In genomic region chr6:85973336-85973735, GRCm38 (mm10) we compare ENCODE assay signal across 33 mouse cellular contexts. TPM values are rescaled to one million over a fixed set of nuclear protein-coding genes. Genes with fewer than 3 reads are reported as not detected.
DNase-seq lines count a peak whose midpoint lies in the region; ATAC-seq and TF ChIP-seq lines count a peak whose summit lies in the region.
"Had no signal": no experiment of that assay in that cellular context is flagged by ENCODE, and none has a peak within 500 bp of the region (broad histone marks: within the 10 kb centered on the region; RNA-seq: fewer than 3 reads in every experiment).

No protein-coding gene starts in this region.

- H3K4me2 ChIP-seq in intestine, embryonic 16.5 days (ENCODE audit: low read depth, low read length): no peak overlapping the region
- no peak overlapping the region for H3K4me2 ChIP-seq in midbrain, postnatal 0 days (ENCODE audit: low read depth, low read length, poor library complexity, severe bottlenecking)
- H3K4me2 ChIP-seq: heart, embryonic 12.5 days; midbrain, embryonic 12.5 days had no signal

- H3K9ac ChIP-seq in intestine, embryonic 16.5 days (ENCODE audit: low read depth, low read length): no peak overlapping the region
- H3K9ac ChIP-seq in midbrain, postnatal 0 days (replicated peaks; ENCODE audit: low read length, poor library complexity, severe bottlenecking): no peak overlapping the region
- H3K9ac ChIP-seq: heart, embryonic 12.5 days; liver, postnatal 0 days; midbrain, embryonic 12.5 days had no signal

- H3K4me3 ChIP-seq in intestine, embryonic 16.5 days (ENCODE audit: low read length): no peak overlapping the region
- H3K4me3 ChIP-seq in midbrain, postnatal 0 days (ENCODE audit: low read depth, low read length): no peak overlapping the region
- H3K4me3 ChIP-seq: forebrain, embryonic 10.5 days; heart, embryonic 12.5 days; left cerebral cortex, adult 2 months; midbrain, embryonic 12.5 days had no signal

- H3K27ac ChIP-seq in intestine, embryonic 16.5 days (ENCODE audit: low read length): 0 out of 2 replicates have a peak overlapping the region, but pooled peaks have one; percentile 27
- H3K27ac ChIP-seq in midbrain, postnatal 0 days (ENCODE audit: low read depth, low read length): no peak overlapping the region
- H3K27ac ChIP-seq: forebrain, embryonic 10.5 days; hindbrain, postnatal 0 days; kidney, postnatal 0 days; left cerebral cortex, adult 2 months; midbrain, embryonic 12.5 days had no signal

- WGBS in intestine, embryonic 16.5 days: 65% methylated on average over 3 of the region's 3 CpGs
- WGBS in midbrain, postnatal 0 days: 86% methylated on average over 3 of the region's 3 CpGs

- ATAC-seq in frontal cortex, adult (ENCODE audit: low TSS enrichment): peak; percentile 92
- no peak for ATAC-seq in intestine, embryonic 16.5 days
- ATAC-seq in midbrain, postnatal 0 days (ENCODE audit: low FRiP score): no peak
- ATAC-seq: CD4-positive, CD25-positive, alpha-beta regulatory T cell, adult 4 months; hindbrain, postnatal 0 days; liver, postnatal 0 days had no signal

- H3K9me3 ChIP-seq in intestine, embryonic 16.5 days (ENCODE audit: control insufficient read depth, low read length): no peaks in the 10 kb centered on the region
- H3K9me3 ChIP-seq in midbrain, postnatal 0 days (ENCODE audit: low read length): no peaks in the 10 kb centered on the region
- H3K9me3 ChIP-seq: forebrain, embryonic 10.5 days; midbrain, embryonic 12.5 days had no signal

- no peak for DNase-seq in frontal cortex, postnatal 14 days (ENCODE audit: low spot score in 2 of 2)
- peak; percentile 41 for DNase-seq in right cerebral cortex, adult 18-20 months
- DNase-seq in right cerebral cortex, postnatal 10 days (ENCODE audit: low spot score in 2 of 2): no peak
- no peak for DNase-seq in midbrain, postnatal 0 days (ENCODE audit: low spot score)
- DNase-seq in cerebellum, postnatal 10 days: no peak
- no peak for DNase-seq in adipocyte (ENCODE audit: low spot score)
- DNase-seq: adrenal gland, adult 8-10 months; cerebellum, adult 2 months; gastrocnemius, postnatal 10 days; heart, adult 18-20 months; heart, postnatal 10 days; kidney, adult 2 months; liver, postnatal 0 days; lung, postnatal 14 days; thymus, adult 2 months had no signal

- H3K36me3 ChIP-seq in intestine, embryonic 16.5 days (ENCODE audit: control insufficient read depth, insufficient read depth, low read length): no peaks in the 10 kb centered on the region
- no peaks in the 10 kb centered on the region for H3K36me3 ChIP-seq in midbrain, postnatal 0 days (ENCODE audit: insufficient read depth, low read length)
- H3K36me3 ChIP-seq: forebrain, embryonic 10.5 days; heart, embryonic 12.5 days; midbrain, embryonic 12.5 days had no signal

- TF ChIP-seq CTCF in midbrain, postnatal 0 days (IDR thresholded peaks at IDR 0.05): no peak

- H3K27me3 ChIP-seq in intestine, embryonic 16.5 days (replicated peaks; ENCODE audit: control insufficient read depth, insufficient read depth, low read length): no peaks in the 10 kb centered on the region
- no peaks in the 10 kb centered on the region for H3K27me3 ChIP-seq in midbrain, postnatal 0 days (ENCODE audit: insufficient read depth, low read length)
- H3K27me3 ChIP-seq: heart, embryonic 12.5 days; midbrain, embryonic 12.5 days had no signal

- peaks cover 3% of the 10 kb centered on the region; the same call in 1 of the 2 replicates for H3K4me1 ChIP-seq in intestine, embryonic 16.5 days (ENCODE audit: control insufficient read depth, insufficient read depth, low read length)
- H3K4me1 ChIP-seq in midbrain, postnatal 0 days (ENCODE audit: insufficient read depth, low read length): no peaks in the 10 kb centered on the region
- H3K4me1 ChIP-seq: forebrain, embryonic 10.5 days; midbrain, embryonic 12.5 days had no signal

RNA-seq across cellular contexts. Expression of gene Dusp11, which starts 11.9 kb away (rescaled TPM):
- polyA plus RNA-seq in intestine, embryonic 16.5 days (2015; fragmentation: Nextera tagmentation; extraction: Ambion mirVana): 34.2 and 41.1 TPM in 2 replicates
- total RNA-seq in midbrain, postnatal 0 days (2014; rRNA removed): 82.8 and 90.2 TPM in 2 replicates
- 26.0 and 36.0 TPM in 2 replicates for polyA plus RNA-seq in midbrain, postnatal 0 days (2015; fragmentation: Nextera tagmentation; extraction: Ambion mirVana)

RNA-seq across cellular contexts. Expression of gene Figla, which starts 42.6 kb away (rescaled TPM):
- polyA plus RNA-seq in intestine, embryonic 16.5 days (2015; fragmentation: Nextera tagmentation; extraction: Ambion mirVana): not detected in 2 replicates
- not detected in 2 replicates for total RNA-seq in midbrain, postnatal 0 days (2014; rRNA removed)
- polyA plus RNA-seq in midbrain, postnatal 0 days (2015; fragmentation: Nextera tagmentation; extraction: Ambion mirVana): not detected in 2 replicates
- total RNA-seq: adrenal gland, adult 8-10 months; gastrocnemius, postnatal 10 days; heart, adult 18-20 months; heart, postnatal 10 days; hindbrain, postnatal 0 days; layer of hippocampus, postnatal 10 days; left cerebral cortex, adult 2 months; left cerebral cortex, postnatal 36 days; liver, adult 2 months; megakaryocyte progenitor cell, adult 5-6 weeks; monocyte, adult 5-6 weeks; neutrophil, adult 5-6 weeks had no signal
- polyA plus RNA-seq: CD4-positive, CD25-positive, alpha-beta regulatory T cell, adult 4 months; cerebellum, adult 2 months; forebrain, embryonic 10.5 days; heart, embryonic 12.5 days; hindbrain, embryonic 11.5 days; hindbrain, postnatal 0 days; kidney, adult 2 months; kidney, postnatal 0 days; large intestine, adult 2 months; liver, adult 2 months; liver, postnatal 0 days; midbrain, embryonic 12.5 days; spleen, adult 2 months; thymus, adult 2 months had no signal

RNA-seq across cellular contexts. Expression of gene Add2, which starts 55.1 kb away (rescaled TPM):
- polyA plus RNA-seq in intestine, embryonic 16.5 days (2015; fragmentation: Nextera tagmentation; extraction: Ambion mirVana): 5.5 and 8.0 TPM in 2 replicates
- 159 and 196 TPM in 2 replicates for total RNA-seq in midbrain, postnatal 0 days (2014; rRNA removed)
- polyA plus RNA-seq in midbrain, postnatal 0 days (2015; fragmentation: Nextera tagmentation; extraction: Ambion mirVana): 118 and 124 TPM in 2 replicates
- total RNA-seq: monocyte, adult 5-6 weeks; neutrophil, adult 5-6 weeks had no signal
- polyA plus RNA-seq: CD4-positive, CD25-positive, alpha-beta regulatory T cell, adult 4 months; liver, adult 2 months had no signal

RNA-seq across cellular contexts. Expression of gene Nat8f1, which starts 57.8 kb away (rescaled TPM):
- 12.0 and 14.0 TPM in 2 replicates for polyA plus RNA-seq in intestine, embryonic 16.5 days (2015; fragmentation: Nextera tagmentation; extraction: Ambion mirVana)
- 9.3 and 11.2 TPM in 2 replicates for total RNA-seq in midbrain, postnatal 0 days (2014; rRNA removed)
- 19.8 and 19.9 TPM in 2 replicates for polyA plus RNA-seq in midbrain, postnatal 0 days (2015; fragmentation: Nextera tagmentation; extraction: Ambion mirVana)

Comparison
In these comparisons a context has a peak if more than half of its experiments do, and no peak if none do; other contexts are left out.
1. RNA of gene Add2, which starts 55.1 kb away (polyA plus RNA-seq): 118 to 124 TPM in midbrain, postnatal 0 days; 5.5 to 8.0 TPM in intestine, embryonic 16.5 days; every median in the first group is over 10 times any median in the second.